Mouse (Mus musculus) adrenal gland, adult 2 months (tissue): ENCODE data around the gene Med7. TPM values are rescaled to one million over a fixed set of nuclear protein-coding genes. Genes with fewer than 3 reads are reported as not detected.

Experiments used
- polyA plus RNA-seq: library from polyadenylated mRNA; depleted of rRNA; stranded (reverse); fragments of >200 nt; gene quantifications from 2 replicates; pipeline ENCODE4 v1.2.3, GENCODE M21; 2012; rRNA removed
- total RNA-seq, 2 experiments: library from RNA; stranded (reverse); gene quantifications; 2 replicates each; pipeline ENCODE4 v1.2.3; 2021

Gene Med7
- total and polyA plus RNA-seq, 3 experiments = 39.6 to 55.3 (median 54.8) TPM

Other genes starting within 250 kb of the Med7 start
- not detected for gene Fndc9, start 201.4 kb upstream of the Med7 start, total RNA-seq
- not detected in 2 replicates for gene Fndc9, start 201.4 kb upstream of the Med7 start, polyA plus RNA-seq
- 10 to 100 TPM; 68.1 to 95.2 TPM for gene Cyfip2, start 124.1 kb upstream of the Med7 start, total RNA-seq
- 24.4 and 34.7 TPM in 2 replicates for gene Cyfip2, start 124.1 kb upstream of the Med7 start, polyA plus RNA-seq
- under 1 TPM; 0.17 to 0.28 TPM for gene Itk, start 47.4 kb upstream of the Med7 start, total RNA-seq
- 0.03 and 0.11 TPM in 2 replicates for gene Itk, start 47.4 kb upstream of the Med7 start, polyA plus RNA-seq
- not detected for gene Fam71b, start 40.4 kb upstream of the Med7 start, total RNA-seq
- gene Fam71b, start 40.4 kb upstream of the Med7 start, polyA plus RNA-seq = not detected in 2 replicates
- 1 to 10 TPM; 1.6 to 2.7 TPM for gene Havcr2, start 18.0 kb downstream of the Med7 start, total RNA-seq
- gene Havcr2, start 18.0 kb downstream of the Med7 start, polyA plus RNA-seq = 0.10 and 0.18 TPM in 2 replicates
- not detected for gene Gm12169, start 87.3 kb downstream of the Med7 start, total RNA-seq
- not detected in 2 replicates for gene Gm12169, start 87.3 kb downstream of the Med7 start, polyA plus RNA-seq
- gene BC053393, start 134.6 kb downstream of the Med7 start, total RNA-seq = not detected
- gene BC053393, start 134.6 kb downstream of the Med7 start, polyA plus RNA-seq = not detected in 2 replicates
- gene Dppa1, start 192.3 kb downstream of the Med7 start, total RNA-seq = not detected
- gene Dppa1, start 192.3 kb downstream of the Med7 start, polyA plus RNA-seq = not detected in 2 replicates